Mouse (Mus musculus): ENCODE results near the gene Hsd17b7. TPM values are rescaled to one million over a fixed set of nuclear protein-coding genes. Genes with fewer than 3 reads are reported as not detected.

Hsd17b7 gene
- polyA plus RNA-seq, 1 experiment from 2014 or later: 11.2 TPM

GRCm38 (mm10) chr1:169924567-169924966 is 44.5 kb downstream of the Hsd17b7 start:
- Histone ChIP-seq H3K4me2 (no peak overlapping the region), H3K4me3 (ENCODE audit: low read depth, low read length) (no peak overlapping the region), H3K27me3 (ENCODE audit: insufficient read depth, low read length) (no peaks in the 10 kb centered on the region), H3K4me1 (ENCODE audit: insufficient read depth) (no peaks in the 10 kb centered on the region), H3K9me3 (ENCODE audit: low read depth, low read length) (no peaks in the 10 kb centered on the region), H3K9ac (no peak overlapping the region), H3K36me3 (ENCODE audit: insufficient read depth) (no peaks in the 10 kb centered on the region), H3K27ac (ENCODE audit: low read depth) (no peak overlapping the region)
- no peak for DNase-seq
- 66% methylated on average over 2 of the region's 2 CpGs for WGBS
- ATAC-seq (ENCODE audit: insufficient read depth): no peak
- no peak for TF ChIP-seq CTCF (IDR thresholded peaks at IDR 0.05; ENCODE audit: low read depth)

DNA sequence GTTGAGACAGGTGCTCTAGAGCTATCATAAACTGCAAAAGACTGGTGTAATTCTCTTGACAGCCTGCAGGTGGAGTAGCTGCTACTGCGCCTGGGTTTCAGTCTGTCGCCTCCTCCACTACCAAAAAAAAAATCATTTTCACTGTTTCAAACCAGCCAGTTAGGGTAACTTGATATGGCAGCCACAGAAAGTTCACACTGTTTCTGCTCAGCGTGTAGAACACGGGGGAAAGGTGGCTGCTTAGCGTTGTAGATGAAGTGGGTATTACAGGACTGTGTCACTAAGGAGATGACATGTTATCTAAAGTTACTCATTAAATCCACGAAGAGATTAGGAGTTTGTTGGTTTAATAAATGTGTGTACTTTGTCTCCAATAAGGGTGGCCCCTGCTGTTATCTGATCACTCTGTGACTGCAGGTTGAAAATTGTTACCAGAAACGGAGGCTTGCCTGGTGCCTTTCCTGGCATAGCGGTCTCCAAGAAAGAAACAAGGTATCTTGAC is 47.3 kb downstream of the Hsd17b7 start:
- Histone ChIP-seq H3K9me3 (ENCODE audit: low read depth, low read length) (no peaks in the 10 kb centered on the region), H3K36me3 (ENCODE audit: insufficient read depth) (no peaks in the 10 kb centered on the region), H3K27me3 (ENCODE audit: insufficient read depth, low read length) (no peaks in the 10 kb centered on the region), H3K9ac (no peak overlapping the region), H3K27ac (ENCODE audit: low read depth) (no peak overlapping the region), H3K4me3 (ENCODE audit: low read depth, low read length) (no peak overlapping the region), H3K4me2 (peak overlapping the region; percentile 29; the same call in 1 of the 2 replicates), H3K4me1 (ENCODE audit: insufficient read depth) (no peaks in the 10 kb centered on the region; the same call in 1 of the 2 replicates)
- peak; percentile 79 for TF ChIP-seq CTCF (IDR thresholded peaks at IDR 0.05; ENCODE audit: low read depth)
- DNase-seq: peak; percentile 70
- ATAC-seq (ENCODE audit: insufficient read depth): no peak
- WGBS: 20% methylated on average over 8 of the region's 8 CpGs

DNA sequence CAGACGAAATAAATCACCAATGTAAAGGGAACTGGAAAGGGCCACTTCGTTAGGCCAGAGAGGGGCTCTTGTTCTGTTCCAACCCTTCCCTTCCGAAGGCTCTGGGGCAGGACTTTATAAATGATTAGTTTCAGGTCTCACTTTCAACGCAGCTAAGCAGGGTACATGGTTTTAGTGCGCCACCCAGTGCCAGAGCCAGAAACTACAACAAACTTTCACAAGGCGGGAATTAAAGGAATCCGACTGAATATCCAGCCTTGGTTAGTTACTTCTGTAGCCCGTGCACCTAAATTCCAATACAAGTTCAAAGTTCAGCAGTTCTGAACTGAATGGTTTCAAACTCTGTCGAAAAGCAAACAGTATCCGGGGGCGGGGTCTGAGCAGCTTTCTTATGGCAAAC is 49.8 kb downstream of the Hsd17b7 start:
- Histone ChIP-seq H3K27me3 (ENCODE audit: insufficient read depth, low read length) (no peaks in the 10 kb centered on the region), H3K27ac (ENCODE audit: low read depth) (no peak overlapping the region), H3K36me3 (ENCODE audit: insufficient read depth) (no peaks in the 10 kb centered on the region), H3K4me3 (ENCODE audit: low read depth, low read length) (no peak overlapping the region), H3K9ac (no peak overlapping the region), H3K4me2 (peak overlapping the region; percentile 43), H3K9me3 (ENCODE audit: low read depth, low read length) (no peaks in the 10 kb centered on the region), H3K4me1 (ENCODE audit: insufficient read depth) (peaks cover 6% of the 10 kb centered on the region)
- 0 out of 2 replicates have a peak, but pooled peaks have one; percentile 23 for ATAC-seq (ENCODE audit: insufficient read depth)
- peak; percentile 94 for DNase-seq
- WGBS: 3% methylated on average over 11 of the region's 11 CpGs
- peak; percentile 89 for TF ChIP-seq CTCF (IDR thresholded peaks at IDR 0.05; ENCODE audit: low read depth)

DNA sequence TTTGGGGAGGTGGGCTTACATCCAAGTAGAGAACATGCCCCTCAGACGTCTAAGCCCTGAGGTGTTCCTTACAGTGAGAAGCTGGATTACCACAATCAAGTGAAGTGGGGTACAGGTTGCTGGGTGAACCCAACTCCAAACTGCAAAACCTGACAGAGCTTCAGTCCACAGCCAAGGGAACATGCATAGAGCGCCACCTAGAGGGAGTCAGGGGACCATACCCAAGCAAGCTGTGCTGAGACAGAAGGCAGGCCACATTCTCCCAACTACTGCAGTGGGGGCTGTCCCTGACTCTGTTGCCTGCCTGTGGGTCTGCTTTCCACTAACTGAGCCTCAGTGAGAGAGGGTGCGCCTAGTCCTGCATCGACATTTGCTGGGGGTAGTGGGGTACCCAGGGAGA is 51.0 kb downstream of the Hsd17b7 start:
- Histone ChIP-seq H3K27ac (ENCODE audit: low read depth) (peak overlapping the region; percentile 71; the same call in 1 of the 2 replicates), H3K27me3 (ENCODE audit: insufficient read depth, low read length) (no peaks in the 10 kb centered on the region), H3K9ac (no peak overlapping the region), H3K36me3 (ENCODE audit: insufficient read depth) (no peaks in the 10 kb centered on the region), H3K4me1 (ENCODE audit: insufficient read depth) (peaks cover 6% of the 10 kb centered on the region), H3K4me2 (no peak overlapping the region), H3K9me3 (ENCODE audit: low read depth, low read length) (no peaks in the 10 kb centered on the region), H3K4me3 (ENCODE audit: low read depth, low read length) (no peak overlapping the region)
- DNase-seq: peak; percentile 85
- TF ChIP-seq CTCF (IDR thresholded peaks at IDR 0.05; ENCODE audit: low read depth): peak; percentile 92
- 23% methylated on average over 4 of the region's 4 CpGs for WGBS
- ATAC-seq (ENCODE audit: insufficient read depth): peak; percentile 52; the same call in 1 of the 2 replicates

- no peak for TF ChIP-seq CTCF (IDR thresholded peaks at IDR 0.05; ENCODE audit: low read depth)
- no peak for DNase-seq
- peak; percentile 26 for ATAC-seq (ENCODE audit: insufficient read depth)
- 49% methylated on average over 9 of the region's 9 CpGs for WGBS
- no peak overlapping the region for H3K4me3 ChIP-seq (ENCODE audit: low read depth, low read length)
- no peak overlapping the region for H3K4me2 ChIP-seq
- no peaks in the 10 kb centered on the region for H3K9me3 ChIP-seq (ENCODE audit: low read depth, low read length)
- peaks cover 6% of the 10 kb centered on the region for H3K4me1 ChIP-seq (ENCODE audit: insufficient read depth)
- H3K36me3 ChIP-seq (ENCODE audit: insufficient read depth): no peaks in the 10 kb centered on the region
- peak overlapping the region; percentile 71 for H3K27ac ChIP-seq (ENCODE audit: low read depth)
- H3K9ac ChIP-seq: no peak overlapping the region
- H3K27me3 ChIP-seq (ENCODE audit: insufficient read depth, low read length): no peaks in the 10 kb centered on the region
Measured at GRCm38 (mm10) chr1:169917115-169917796, 51.8 kb downstream of the Hsd17b7 start.

- DNase-seq: peak; percentile 81
Measured at GRCm38 (mm10) chr1:169916659-169917058, 52.4 kb downstream of the Hsd17b7 start.

DNA sequence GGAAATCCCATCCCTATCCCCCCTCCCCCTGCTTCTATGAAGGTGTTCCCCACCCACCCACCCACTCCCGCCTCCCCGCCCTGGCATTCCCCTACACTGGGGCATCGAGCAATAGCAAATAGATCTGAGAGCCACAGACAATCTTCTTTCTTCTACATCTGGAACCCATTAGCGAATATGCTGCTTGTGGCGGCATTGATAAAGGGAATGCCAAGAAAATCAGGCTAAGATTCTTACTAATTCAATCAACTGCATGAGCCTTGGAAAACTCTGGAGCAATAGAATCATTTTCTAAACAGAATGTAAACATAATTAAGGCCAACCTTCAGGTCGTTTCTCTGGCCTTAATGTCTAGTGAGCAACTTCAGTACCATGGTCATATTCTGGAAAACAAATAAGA is 57.5 kb downstream of the Hsd17b7 start:
- H3K4me2 ChIP-seq: no peak overlapping the region
- ATAC-seq (ENCODE audit: insufficient read depth): no peak
- no peaks in the 10 kb centered on the region for H3K27me3 ChIP-seq (ENCODE audit: insufficient read depth, low read length)
- H3K36me3 ChIP-seq (ENCODE audit: insufficient read depth): no peaks in the 10 kb centered on the region
- DNase-seq: no peak
- 56% methylated on average over 6 of the region's 6 CpGs for WGBS
- peaks cover 6% of the 10 kb centered on the region for H3K4me1 ChIP-seq (ENCODE audit: insufficient read depth)
- H3K4me3 ChIP-seq (ENCODE audit: low read depth, low read length): no peak overlapping the region
- no peaks in the 10 kb centered on the region for H3K9me3 ChIP-seq (ENCODE audit: low read depth, low read length)
- H3K27ac ChIP-seq (ENCODE audit: low read depth): no peak overlapping the region
- H3K9ac ChIP-seq: no peak overlapping the region
- TF ChIP-seq CTCF (IDR thresholded peaks at IDR 0.05; ENCODE audit: low read depth): no peak

More at GRCm38 (mm10) chr1:169916659-169917058, 52.4 kb downstream of the Hsd17b7 start:
- WGBS: 30% methylated on average over 7 of the region's 7 CpGs
- H3K27ac ChIP-seq (ENCODE audit: low read depth): peak overlapping the region; percentile 71
- H3K4me3 ChIP-seq (ENCODE audit: low read depth, low read length): no peak overlapping the region
- no peak for TF ChIP-seq CTCF (IDR thresholded peaks at IDR 0.05; ENCODE audit: low read depth)
- H3K4me2 ChIP-seq: no peak overlapping the region
- no peak overlapping the region for H3K9ac ChIP-seq
- ATAC-seq (ENCODE audit: insufficient read depth): peak; percentile 81
- H3K36me3 ChIP-seq (ENCODE audit: insufficient read depth): no peaks in the 10 kb centered on the region
- no peaks in the 10 kb centered on the region for H3K27me3 ChIP-seq (ENCODE audit: insufficient read depth, low read length)
- peaks cover 6% of the 10 kb centered on the region for H3K4me1 ChIP-seq (ENCODE audit: insufficient read depth)
- no peaks in the 10 kb centered on the region for H3K9me3 ChIP-seq (ENCODE audit: low read depth, low read length)
